Mouse (Mus musculus): ENCODE results near the gene Rbms2. TPM values are rescaled to one million over a fixed set of nuclear protein-coding genes. Genes with fewer than 3 reads are reported as not detected.
"Not testable (repeated sequence)": the region's sequence is repeated elsewhere in the genome, so short reads cannot be mapped to it uniquely, and the experiment has no call there.

Gene Rbms2
- total RNA-seq, 4 experiments from 2014 or later = 14.3 to 18.7 (median 17.1) TPM

DNA sequence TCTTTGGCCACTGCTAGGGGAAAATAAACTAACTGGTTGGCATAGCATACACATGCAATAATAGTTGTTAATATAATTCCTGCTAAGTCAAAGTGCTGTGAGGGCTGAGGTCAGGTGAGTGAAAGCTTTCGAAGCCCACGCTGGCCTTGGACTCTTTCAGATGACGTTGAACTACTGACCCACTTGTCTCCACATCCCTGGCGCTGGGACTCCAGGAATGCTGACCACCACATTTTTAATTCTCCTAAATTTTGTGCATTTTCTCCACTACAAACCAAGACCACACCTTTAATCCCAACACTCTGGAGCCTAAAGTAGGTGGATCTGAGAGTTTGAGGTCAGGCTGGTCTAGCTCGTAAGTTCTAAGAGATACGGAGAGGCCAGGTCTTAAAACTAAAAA is 13.0 kb upstream of the Rbms2 start:
- no peak for DNase-seq (ENCODE audit: low spot score in 2 of 2)

DNA sequence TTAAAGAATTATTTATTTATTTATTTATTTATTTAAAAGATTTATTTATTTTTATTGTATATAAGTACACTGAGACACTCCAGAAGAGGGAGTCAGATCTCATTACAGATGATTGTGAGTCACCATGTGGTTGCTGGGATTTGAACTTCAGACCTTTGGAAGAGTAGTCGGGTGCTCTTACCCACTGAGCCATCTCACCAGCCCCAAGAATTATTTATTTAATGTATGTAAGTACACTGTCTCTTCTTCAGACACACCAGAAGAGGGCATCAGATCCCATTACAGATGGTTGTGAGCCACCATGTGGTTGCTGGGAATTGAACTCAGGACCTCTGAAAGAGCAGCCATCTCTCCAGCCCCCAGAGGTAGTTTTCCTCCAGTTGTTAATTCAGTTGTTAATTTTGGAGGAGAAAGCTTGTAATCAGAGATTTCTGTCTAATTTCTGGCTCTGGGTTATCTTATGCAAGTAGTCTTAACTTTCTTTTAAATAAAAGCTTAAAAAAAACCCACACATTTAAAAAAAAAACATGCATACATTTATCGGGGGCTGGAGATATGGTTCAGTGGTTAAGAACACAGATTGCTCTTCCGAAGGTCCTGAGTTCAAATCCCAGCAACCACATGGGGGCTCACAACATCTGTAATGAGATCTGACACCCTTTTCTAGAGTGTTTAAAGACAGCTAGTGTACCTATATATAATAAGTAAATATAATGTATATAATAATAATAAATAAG is 12.1 kb upstream of the Rbms2 start:
- DNase-seq (ENCODE audit: low spot score in 2 of 2) = not testable (repeated sequence)

DNA sequence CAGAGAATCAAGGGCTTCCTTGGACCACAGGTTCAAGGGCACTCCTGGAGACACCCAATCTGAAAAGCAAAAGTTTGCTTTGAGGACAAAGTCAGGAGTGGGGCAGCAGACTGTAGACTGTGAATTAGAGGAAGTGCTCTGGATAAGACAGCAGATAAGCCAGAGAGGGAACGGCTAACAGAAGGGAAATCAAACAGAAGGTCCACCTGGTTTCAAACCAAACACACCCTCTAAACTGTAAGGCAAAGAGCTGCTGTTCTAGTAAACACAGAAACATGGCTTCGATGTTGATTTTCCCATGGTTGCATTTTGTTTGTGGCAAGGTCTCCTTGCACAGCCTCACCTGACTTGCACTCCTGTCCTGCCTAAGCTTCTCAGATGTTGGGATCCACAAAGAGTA is 11.4 kb upstream of the Rbms2 start:
- no peak for DNase-seq (ENCODE audit: low spot score in 2 of 2)

DNA sequence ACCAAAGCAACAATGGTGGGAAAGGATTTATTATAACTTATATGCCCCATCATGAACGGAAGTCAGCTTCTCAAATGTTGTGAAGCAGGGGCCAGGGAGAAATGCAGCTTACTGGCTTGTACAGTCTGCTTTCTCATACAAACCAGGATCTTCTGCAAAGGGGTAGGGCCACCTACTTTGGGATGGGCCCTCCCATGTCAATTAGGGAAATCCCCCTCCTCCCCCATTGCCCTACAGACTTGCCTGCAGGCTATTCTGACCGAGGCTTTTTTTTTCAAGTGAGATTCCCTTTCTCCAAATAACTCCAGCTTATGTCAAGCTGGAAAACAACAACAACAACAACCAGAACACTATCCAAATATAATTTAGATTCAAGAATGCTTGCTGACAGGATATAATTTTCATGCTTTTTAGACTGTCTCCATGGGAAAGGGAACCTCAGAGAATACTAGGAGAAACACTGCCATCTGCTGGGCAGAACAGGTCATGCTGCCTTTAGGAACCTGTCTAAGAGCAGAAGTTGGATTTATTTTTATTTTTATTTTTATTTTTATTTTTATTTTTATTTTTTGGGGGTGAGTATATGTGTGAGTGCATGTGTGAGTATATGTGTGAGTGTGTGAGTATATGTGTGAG is 8.3 kb upstream of the Rbms2 start:
- DNase-seq (ENCODE audit: low spot score in 2 of 2) = peak; percentile 36 to 54

DNA sequence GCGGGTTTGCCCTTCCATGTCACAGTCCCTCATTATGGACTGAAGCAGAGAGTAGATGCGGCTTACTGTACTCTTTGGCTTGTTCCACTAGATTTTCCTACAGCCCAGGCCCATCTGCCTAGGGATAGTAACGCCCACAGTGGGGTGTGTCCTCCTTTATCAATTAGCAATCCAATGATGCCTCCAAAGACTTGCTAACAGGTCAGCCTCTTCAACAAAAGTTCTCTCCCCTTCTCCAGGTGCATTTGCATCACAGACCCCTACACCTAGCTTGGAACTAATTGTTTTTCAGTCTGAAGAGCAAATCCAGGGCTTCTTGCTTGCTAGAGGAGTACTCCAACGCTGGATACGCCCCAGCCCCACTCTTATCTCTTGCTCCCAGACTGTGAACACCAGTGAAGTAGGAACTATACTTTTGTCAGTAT is 7.1 kb upstream of the Rbms2 start:
- no peak for DNase-seq (ENCODE audit: low spot score in 2 of 2)

DNA sequence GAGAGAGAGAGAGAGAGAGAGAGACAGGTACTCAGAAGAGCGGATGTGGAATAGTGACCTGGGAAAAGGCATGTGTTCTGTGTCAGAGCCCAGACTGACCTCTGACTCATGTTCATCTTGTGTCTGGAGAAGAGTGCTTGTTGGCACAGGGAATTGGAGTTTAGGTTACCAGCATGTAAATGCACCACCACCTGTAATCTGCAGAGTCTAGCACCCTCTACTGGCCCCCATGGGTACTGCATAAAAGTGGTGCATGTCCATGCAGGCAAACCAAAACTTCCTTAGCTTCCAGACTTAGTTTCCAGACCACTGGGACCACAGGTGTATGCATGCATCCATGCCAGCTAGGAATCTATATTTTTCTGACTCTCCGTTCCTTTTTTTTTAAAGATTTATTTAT is 5.9 kb upstream of the Rbms2 start:
- peak; percentile 36 to 53 for DNase-seq (ENCODE audit: low spot score in 2 of 2)

DNA sequence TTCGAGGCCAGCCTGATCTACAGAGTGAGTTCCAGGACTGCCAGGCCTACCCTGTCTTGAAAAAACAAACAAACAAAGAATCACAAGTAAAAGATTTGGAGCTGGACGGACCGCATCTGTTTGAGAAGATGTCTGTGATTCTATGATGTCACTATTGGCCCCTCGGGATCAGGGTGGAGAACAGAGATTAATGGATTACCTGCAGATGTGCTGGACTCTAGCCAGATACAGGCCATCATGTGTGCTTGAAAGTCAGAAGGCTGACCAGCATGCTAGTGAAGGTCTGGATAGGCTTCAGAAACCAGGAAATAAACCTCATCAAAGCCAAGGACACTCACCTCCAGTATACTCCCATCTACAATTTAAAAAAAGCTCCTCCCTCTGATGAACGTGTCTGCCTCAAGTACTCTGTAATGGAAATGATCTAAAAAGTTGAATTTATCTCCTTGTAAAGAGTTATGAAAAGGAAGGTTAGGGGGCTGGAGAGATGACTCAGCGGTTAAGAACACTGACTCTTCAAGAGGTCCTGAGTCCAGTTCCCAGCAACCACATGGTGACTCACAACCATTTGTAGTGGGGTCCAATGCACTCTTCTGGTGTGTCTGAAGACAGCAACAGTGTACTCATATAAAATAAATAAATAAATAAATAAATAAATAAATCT is 5.3 kb upstream of the Rbms2 start:
- no peak for DNase-seq (ENCODE audit: low spot score in 2 of 2)

DNA sequence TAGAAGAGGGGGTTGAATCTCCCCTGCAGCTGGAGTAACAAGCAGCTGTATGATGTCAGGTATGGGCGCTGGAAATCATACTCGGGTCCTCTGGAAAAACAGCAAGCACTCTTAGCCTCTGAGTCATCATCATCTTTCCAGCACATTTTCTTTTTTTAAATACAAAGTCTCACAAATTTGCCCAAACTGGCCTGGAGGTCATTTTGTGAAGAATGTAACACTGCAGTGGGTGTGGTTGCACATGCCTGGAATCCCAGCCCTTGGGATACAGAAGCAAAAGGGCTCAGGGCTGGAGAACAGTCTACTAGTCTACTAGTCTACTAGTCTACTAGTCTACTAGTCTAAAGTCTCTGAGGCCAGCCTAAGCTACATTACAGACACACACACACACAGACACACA is 4.2 kb upstream of the Rbms2 start:
- no peak for DNase-seq (ENCODE audit: low spot score in 2 of 2)

DNA sequence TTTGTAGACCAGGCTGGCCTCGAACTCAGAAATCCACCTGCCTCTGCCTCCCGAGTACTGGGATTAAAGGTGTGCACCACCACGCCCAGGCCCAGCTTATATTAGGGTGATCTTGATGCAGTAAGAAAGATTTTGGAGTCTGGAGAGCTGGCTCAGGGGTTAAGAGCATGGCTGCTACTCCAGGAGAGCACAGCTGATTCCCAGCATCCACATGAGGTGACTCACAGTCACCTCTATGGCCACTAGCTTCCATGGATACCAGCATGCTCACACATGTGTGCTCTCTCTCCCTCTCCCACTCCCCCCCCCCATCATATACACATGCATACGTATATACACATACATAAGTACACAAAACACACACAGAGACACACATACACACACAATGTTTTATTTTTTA is 2.8 kb downstream of the Rbms2 start:
- no peak for DNase-seq (ENCODE audit: low spot score in 2 of 2)

DNA sequence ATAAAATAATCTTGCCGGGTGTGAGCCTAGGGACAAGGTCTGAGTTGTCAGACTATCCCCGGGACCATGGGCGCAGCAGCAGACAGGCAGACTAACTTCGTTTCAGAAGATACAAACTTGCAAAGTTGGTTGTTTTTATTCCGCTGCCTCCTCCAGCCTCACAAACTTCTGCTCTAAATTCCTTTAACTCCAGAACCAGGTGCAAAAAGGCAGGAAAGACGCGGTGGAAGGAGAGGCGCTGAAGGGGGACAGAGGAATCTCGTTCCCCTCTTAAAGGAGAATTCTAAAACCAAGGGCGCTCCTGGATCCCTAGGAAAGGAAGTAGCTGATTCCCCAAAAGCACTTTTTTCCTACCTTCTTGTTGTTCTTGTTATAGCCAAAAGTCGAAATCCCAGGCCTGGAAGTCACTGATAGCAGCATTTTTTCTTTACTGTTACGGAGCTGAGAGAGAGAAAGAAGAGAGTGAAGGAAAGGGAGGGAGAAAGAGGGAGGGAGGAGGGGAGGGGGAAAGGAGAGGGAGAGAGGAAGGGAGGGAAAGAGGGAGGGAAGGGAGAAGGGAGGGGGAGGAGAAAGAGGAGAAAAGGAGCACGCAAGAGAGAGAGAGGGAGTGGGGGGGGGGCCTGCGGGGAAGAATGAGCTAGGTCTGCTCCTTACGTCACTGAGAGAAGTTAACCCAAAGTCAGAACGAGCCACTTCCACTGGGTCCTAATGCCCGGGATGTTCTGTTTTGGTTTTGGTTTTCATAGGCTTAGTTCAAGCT is 3.9 kb downstream of the Rbms2 start:
- peak in 1 of 2 experiments; percentile 32 for DNase-seq (ENCODE audit: low spot score in 2 of 2)

DNA sequence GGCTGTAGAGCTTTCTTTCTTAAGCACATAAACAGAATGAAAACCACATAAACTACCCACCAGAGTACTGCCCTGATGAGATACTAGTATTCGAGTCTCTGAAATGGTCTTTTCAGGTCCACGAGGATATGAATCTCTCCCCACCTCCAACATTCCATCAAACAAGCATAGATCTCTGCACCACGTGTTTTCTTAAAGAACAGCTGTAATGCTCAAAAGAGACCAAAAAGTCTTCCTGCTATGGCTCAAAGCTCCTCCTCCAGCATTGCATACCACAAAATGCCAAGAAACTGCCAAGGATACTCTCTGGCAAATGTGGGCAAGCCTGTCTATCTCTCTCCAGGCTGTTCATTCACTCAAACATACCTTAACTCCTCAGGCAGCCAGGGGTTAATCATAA is 4.8 kb downstream of the Rbms2 start:
- no peak for DNase-seq (ENCODE audit: low spot score in 2 of 2)

DNA sequence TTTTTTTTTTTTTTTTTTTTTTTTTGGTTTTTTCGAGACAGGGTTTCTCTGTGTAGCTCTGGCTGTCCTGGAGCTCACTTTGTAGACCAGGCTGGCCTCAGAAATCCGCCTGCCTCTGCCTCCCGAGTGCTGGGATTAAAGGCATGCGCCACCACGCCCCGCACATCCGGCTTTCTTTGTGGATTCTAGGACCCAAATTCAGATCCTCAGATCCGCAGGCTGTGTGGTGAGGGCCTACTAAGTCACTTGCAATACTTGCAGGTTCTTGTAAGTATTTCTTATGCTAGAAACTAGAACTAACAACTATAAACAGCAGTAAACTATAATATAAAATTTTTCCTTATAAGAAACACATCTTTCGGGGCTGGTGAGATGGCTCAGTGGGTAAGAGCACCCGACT is 8.7 kb downstream of the Rbms2 start:
- DNase-seq (ENCODE audit: low spot score in 2 of 2) = not testable (repeated sequence)

DNA sequence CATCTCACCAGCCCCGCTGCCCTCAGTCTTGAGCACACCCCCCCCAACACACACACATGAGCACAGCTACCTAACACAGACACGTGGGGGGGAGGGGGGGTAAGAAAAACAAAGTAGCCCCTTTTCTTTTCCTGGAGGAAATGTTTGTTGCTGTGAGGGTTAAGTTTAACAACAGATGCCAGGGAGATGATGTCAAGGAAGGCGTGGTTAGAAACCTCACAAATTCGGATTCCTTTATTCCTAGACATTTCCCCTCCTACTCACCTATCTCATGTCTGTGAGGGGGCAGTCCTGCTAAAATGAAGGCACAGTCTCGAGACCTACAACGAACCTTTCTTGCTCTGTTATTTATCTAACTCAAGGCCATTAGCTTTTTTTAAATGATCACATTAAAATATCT is 13.0 kb downstream of the Rbms2 start:
- DNase-seq (ENCODE audit: low spot score in 2 of 2) = no peak

DNA sequence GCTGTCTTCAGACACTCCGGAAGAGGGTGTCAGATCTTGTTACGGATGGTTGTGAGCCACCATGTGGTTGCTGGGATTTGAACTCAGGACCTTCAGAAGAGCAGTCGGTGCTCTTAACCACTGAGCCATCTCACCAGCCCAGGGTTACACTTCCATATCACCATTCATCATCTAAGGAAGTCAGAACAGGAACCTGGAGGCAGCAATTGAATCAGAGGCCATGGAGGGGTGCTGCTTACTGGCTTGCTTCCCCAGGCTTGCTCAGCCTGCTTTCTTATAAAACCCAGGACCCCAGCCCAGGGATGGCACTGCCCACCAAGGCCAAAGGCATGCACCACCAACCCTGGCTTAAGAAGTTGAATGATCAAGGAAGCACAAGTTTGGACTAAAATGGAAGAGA is 14.4 kb downstream of the Rbms2 start:
- not testable (repeated sequence) for DNase-seq (ENCODE audit: low spot score in 2 of 2)

DNA sequence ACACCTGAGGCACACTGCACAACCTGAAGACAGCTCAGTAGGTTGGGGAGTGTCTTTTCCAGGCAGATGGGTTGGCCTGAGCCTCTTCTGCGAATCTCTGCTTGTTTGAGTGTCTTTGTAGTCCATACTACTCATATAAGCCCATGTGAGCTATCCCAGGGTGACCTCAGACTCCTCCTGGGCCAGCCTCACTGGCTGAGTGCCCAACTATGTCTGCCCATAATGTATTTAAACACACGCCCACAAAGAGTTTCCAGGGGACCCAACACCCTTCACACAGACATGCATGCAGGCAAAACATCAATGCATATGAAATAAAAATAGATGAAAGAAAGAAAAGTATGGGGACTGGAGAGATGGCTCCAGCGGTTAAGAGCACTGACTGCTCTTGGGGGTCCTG is 26.1 kb downstream of the Rbms2 start:
- no peak for DNase-seq (ENCODE audit: low spot score in 2 of 2)

DNA sequence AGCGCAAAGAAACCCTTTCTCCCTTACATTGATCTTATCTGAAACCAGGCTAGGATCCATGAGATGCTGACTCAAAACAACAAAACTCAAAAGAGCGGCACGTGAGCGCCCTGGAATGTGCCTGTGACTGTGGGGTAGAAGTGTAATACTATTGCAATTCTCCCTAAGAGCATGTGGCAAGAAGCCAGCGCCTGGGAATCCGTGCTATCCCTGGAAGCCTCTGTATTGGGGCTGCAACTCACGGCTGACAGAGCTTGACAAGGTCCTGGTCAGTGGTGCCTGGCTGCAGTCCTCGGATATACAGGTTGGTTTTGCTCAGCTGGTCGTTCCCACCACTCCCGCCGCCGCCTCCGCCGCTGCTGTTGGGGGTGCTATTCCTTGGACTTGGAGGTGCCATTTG is 29.2 kb downstream of the Rbms2 start:
- DNase-seq (ENCODE audit: low spot score in 2 of 2) = no peak

DNA sequence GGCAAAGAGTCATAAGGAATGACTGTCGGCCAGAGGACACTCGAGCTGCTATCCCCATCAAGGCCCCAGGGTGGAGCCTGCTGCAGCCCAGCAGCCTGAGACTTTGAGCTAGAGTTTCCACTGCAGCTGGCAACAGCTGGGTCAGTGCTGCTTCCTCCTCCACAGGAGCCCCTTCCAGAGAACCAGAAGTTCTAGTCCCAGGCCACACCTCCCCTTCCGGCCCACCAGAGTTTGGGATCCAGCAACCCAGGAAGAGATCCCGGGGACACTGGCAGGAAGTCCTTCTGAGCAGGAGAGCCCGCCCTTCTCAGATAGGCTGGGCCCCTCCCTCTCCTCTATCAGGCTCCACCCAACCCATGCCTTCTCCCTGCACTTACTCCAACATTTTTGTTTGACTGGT is 30.5 kb downstream of the Rbms2 start:
- DNase-seq (ENCODE audit: low spot score in 2 of 2) = no peak

DNA sequence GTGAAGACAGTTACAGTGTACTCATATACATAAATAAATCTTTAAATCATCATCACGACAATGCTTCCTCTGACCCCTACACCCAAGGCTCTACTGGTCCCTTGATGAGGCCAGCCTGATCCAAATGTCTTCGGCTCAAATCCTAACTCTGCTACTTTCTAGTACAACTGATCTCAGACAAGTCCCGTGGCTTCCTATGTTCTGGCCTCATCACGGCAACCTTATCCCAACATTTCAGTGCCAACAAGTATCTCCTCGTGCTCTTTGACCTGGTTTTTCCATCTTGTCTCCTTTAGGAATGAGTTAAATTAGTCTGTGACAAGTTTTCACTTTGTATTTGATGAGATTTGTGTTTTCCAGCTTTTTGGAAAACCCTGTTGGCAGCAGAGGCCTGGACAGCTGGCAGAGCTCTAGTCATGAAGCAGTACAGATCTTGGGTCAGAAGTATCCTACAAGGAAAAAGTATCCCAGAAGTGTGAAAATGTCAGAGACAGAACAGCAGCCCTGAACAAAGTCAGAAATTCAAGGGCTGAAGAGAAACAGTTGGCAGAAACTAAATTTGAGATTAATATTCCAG is 31.2 kb downstream of the Rbms2 start:
- no peak for DNase-seq (ENCODE audit: low spot score in 2 of 2)

DNA sequence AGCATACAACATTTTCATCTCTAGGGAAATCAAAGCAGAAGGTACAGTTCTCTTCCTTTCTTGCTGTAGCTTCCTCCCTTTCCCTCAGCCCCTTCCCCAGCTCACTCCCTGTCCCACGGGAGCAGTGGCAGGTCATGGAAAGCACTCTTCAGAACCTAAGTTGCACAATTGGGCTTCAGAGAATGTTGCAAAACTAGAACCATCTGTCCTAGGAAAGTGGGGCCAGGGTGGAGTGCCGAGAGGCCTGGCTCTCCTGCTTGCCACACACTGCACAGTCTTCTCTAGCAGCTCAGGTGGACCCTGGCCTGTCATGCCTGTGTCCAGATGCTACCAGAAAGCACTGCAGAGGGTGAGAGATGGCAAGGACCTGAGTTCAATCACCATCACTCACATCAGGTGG is 35.1 kb downstream of the Rbms2 start:
- DNase-seq (ENCODE audit: low spot score in 2 of 2) = no peak

DNA sequence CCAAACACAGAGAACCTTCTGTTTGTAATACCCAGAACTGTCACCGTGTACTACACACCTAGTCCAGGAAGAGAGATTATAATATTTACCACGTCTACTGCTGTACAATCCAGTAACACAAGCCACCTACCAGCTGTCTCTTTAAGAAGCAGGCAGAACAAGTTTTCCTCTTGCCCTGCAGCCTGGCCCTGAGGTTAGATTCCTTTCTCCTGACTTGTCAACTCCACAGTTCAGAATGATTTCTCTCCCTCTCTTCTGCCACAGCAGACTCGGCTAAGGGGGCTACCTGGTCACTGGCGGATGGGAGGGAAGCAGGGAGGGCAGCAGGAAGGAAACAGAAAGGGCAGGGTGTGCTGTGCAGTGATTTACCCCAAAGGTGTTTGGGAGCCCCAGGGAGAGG is 36.4 kb downstream of the Rbms2 start:
- no peak for DNase-seq (ENCODE audit: low spot score in 2 of 2)

DNA sequence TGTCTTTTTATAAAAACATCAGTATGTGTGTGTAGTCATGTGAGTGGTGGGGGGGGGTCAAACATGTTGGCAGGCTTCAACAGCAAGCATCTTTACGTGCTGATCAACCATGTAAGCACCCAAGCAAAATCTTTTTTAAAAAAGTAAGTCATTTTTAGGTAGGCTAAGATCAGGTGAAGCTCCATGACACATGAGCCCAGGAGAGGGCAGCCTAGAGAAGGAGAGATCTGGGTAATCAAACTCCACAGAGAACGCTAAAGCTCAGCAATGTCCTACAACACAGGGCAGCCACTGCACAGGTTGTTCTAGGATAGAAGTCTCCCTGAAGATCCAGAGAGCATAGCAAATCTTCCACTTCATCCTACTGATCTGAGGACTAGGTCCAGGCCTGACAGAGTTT is 37.9 kb downstream of the Rbms2 start:
- DNase-seq (ENCODE audit: low spot score in 2 of 2) = no peak
